Mouse (Mus musculus) cortical plate, adult 2 months (tissue): ENCODE results near the gene Klhl28.

Experiments used
- CTCF ChIP-seq: fragments of 200-500 bp; IDR thresholded peaks from 2 replicates; pipeline ENCODE4 v1.5.1; 2011; ENCODE audit warnings: mild to moderate bottlenecking, control low read depth, low read length; ENCODE audit not compliant: insufficient read depth; ENCODE audit errors: extremely low read depth
- POLR2A ChIP-seq: fragments of 200-500 bp; IDR thresholded peaks from 2 replicates; pipeline ENCODE4 v1.6.1; 2011; ENCODE audit warnings: mild to moderate bottlenecking, low read length, control low read depth; ENCODE audit not compliant: insufficient read depth; ENCODE audit errors: extremely low read depth

DNA sequence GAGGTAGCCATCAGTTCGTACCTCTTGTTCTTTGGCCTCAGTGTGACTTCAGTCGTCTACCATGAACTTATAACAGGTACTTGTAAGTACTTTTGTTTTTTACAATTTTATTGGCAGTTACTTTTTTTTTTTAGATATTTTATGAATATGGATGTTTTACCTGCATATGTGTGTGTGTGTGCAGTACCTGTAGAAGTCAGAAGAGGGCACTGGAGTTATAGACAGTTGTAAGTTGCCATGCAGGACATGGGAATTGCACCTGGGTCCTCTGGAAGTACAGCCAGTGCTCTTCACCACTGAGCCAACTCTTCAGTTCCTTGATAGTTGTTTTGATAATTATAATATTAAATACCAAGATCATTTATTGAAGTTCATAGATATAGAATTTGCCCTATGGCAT lies 27.8 kb downstream of the Klhl28 start:
- TF ChIP-seq POLR2A = no peak
- no peak for TF ChIP-seq CTCF
